Mouse (Mus musculus) small intestine, adult 2 months (tissue): ENCODE measurements around the gene Wdhd1.

ENCODE experiments used
- CTCF ChIP-seq: fragments of 200-500 bp; IDR thresholded peaks from 2 replicates; pipeline ENCODE4 v1.5.1; 2012; ENCODE audit warnings: low read depth, mild to moderate bottlenecking, control low read depth, inconsistent platforms, low read length, moderate library complexity, mixed read lengths; ENCODE audit not compliant: insufficient replicate concordance, insufficient read length; ENCODE audit errors: extremely low read depth
- POLR2A ChIP-seq: fragments of 200-500 bp; IDR thresholded peaks from 2 replicates; pipeline ENCODE4 v1.6.1; 2012; ENCODE audit warnings: low read depth, mild to moderate bottlenecking, control low read depth, inconsistent platforms, low read length, moderate library complexity

DNA sequence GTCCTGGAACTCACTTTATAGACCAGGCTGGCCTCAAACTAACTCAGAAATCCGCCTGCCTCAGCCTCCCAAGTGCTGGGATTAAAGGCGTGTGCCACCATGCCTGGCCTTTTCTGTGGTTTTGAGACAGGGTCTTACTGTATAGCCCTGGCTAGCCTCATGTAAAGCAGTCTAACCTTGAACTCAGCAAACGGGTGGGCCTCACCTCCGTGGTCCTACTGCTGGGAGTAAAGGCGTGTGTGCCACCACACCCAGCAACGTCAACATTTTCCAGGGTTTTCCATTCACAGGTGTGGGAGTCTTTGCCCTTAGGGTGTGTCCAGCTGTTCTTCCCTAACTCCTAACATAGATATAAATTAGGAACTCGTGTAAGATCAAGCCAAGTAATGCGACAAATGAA is 50.7 kb downstream of the Wdhd1 start:
- TF ChIP-seq CTCF (no peak), POLR2A (no peak)
